Mouse (Mus musculus) erythroblast, embryonic 14.5 days (primary cell): Measurements from ENCODE around the gene Kpna7.

ENCODE experiments used
- GATA1 ChIP-seq: IDR thresholded peaks from 2 replicates; pipeline ENCODE4 v1.6.1; 2012; ENCODE audit warnings: low read length, inconsistent platforms, mixed read lengths
- TAL1 ChIP-seq: IDR thresholded peaks from 3 replicates; pipeline ENCODE4 v1.6.1; 2012; ENCODE audit warnings: low read length, inconsistent platforms, mixed read lengths

DNA sequence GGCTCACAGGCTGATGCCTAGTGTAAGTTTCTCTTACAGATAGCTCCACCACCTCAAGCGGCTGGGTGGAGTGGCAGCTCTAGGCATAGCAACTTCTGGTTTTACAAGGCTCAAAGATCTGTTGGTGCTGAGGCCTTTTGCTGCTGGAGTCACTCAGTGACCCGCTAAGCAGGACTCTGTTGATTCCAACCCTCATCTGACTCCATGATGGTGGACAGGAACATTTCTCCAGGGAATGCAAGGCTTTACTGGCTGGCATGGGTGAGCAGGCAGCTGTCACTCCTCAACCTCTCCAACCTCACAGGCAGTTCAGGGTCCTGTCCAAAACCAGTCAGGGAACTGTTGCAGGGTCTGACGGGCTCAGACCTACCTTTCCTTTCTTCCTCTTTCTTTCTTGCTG is 47.2 kb upstream of the Kpna7 start:
- TF ChIP-seq GATA1, result no peak
- no peak for TF ChIP-seq TAL1
